Mouse (Mus musculus): ENCODE measurements around the gene Gins1.

DNA sequence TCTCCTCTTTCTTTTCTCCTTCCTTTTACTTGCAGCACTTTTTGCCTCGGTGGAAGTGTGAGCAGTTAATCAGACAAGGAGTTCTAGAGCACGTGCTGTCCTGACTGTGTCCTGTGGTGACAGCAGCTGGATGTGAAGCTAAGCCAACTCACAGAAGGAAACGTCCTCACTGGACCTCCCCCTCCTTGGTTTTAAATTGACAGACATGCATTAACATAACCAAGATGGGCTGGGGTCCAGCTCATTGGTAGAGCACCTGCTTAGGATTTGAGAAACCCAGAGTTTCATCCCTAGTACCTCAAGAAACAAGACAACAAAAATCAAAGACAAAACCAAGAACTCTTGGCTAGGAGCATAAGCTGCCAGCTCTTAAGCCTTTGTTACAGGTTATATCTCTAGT lies 25.6 kb downstream of the Gins1 start:
- TF ChIP-seq CTCF (IDR thresholded peaks at IDR 0.05; ENCODE audit: borderline replicate concordance, insufficient read depth, low read length) (no peak), POLR2A (IDR thresholded peaks at IDR 0.05; ENCODE audit: low read depth, low read length) (no peak)

Measured in embryonic fibroblast, embryonic 13.5 days (primary cell).